Mouse (Mus musculus): ENCODE results near the gene Ncan. TPM values are rescaled to one million over a fixed set of nuclear protein-coding genes. Genes with fewer than 3 reads are reported as not detected.
"Not testable (repeated sequence)": the region's sequence is repeated elsewhere in the genome, so short reads cannot be mapped to it uniquely, and the experiment has no call there.

Ncan gene
- polyA plus RNA-seq, 1 experiment from 2014 or later: 0.16 TPM

GRCm38 (mm10) chr8:70081976-70082375, 38.7 kb downstream of the Ncan start:
- Histone ChIP-seq H3K27ac (ENCODE audit: low read depth, low read length) (no peak overlapping the region), H3K36me3 (ENCODE audit: control insufficient read depth, insufficient read depth, low read length) (no peaks in the 10 kb centered on the region), H3K4me2 (no peak overlapping the region), H3K27me3 (ENCODE audit: control insufficient read depth, insufficient read depth, low read length) (peaks cover 52% of the 10 kb centered on the region), H3K9me3 (replicated peaks; ENCODE audit: control insufficient read depth, low read length) (no peaks in the 10 kb centered on the region), H3K4me3 (ENCODE audit: low read depth, low read length) (no peak overlapping the region), H3K9ac (ENCODE audit: low read depth, low read length) (no peak overlapping the region), H3K4me1 (ENCODE audit: control insufficient read depth, insufficient read depth, low read length) (peaks cover 13% of the 10 kb centered on the region)
- WGBS (ENCODE audit: insufficient replicate concordance): 88% methylated on average over 2 of the region's 2 CpGs
- ATAC-seq (replicated peaks; ENCODE audit: insufficient number of reproducible peaks, low FRiP score, low TSS enrichment): no peak

GRCm38 (mm10) chr8:70073682-70074081, 47.0 kb downstream of the Ncan start:
- no peak for ATAC-seq (replicated peaks; ENCODE audit: insufficient number of reproducible peaks, low FRiP score, low TSS enrichment)
- H3K4me3 ChIP-seq (ENCODE audit: low read depth, low read length): no peak overlapping the region
- no peak overlapping the region for H3K9ac ChIP-seq (ENCODE audit: low read depth, low read length)
- H3K4me2 ChIP-seq: no peak overlapping the region
- H3K27me3 ChIP-seq (ENCODE audit: control insufficient read depth, insufficient read depth, low read length): no peaks in the 10 kb centered on the region
- 53% methylated on average over 1 of the region's 1 CpGs for WGBS (ENCODE audit: insufficient replicate concordance)
- H3K27ac ChIP-seq (ENCODE audit: low read depth, low read length): no peak overlapping the region
- peaks cover 22% of the 10 kb centered on the region; the same call in 1 of the 2 replicates for H3K4me1 ChIP-seq (ENCODE audit: control insufficient read depth, insufficient read depth, low read length)
- peaks cover 12% of the 10 kb centered on the region for H3K36me3 ChIP-seq (ENCODE audit: control insufficient read depth, insufficient read depth, low read length)
- no peaks in the 10 kb centered on the region for H3K9me3 ChIP-seq (replicated peaks; ENCODE audit: control insufficient read depth, low read length)

GRCm38 (mm10) chr8:70073120-70073519, 47.6 kb downstream of the Ncan start:
- WGBS (ENCODE audit: insufficient replicate concordance): 50% methylated on average over 8 of the region's 8 CpGs
- Histone ChIP-seq H3K36me3 (ENCODE audit: control insufficient read depth, insufficient read depth, low read length) (peaks cover 12% of the 10 kb centered on the region), H3K27ac (ENCODE audit: low read depth, low read length) (no peak overlapping the region), H3K27me3 (ENCODE audit: control insufficient read depth, insufficient read depth, low read length) (no peaks in the 10 kb centered on the region), H3K4me2 (peak overlapping the region; percentile 71), H3K9me3 (replicated peaks; ENCODE audit: control insufficient read depth, low read length) (no peaks in the 10 kb centered on the region), H3K4me1 (ENCODE audit: control insufficient read depth, insufficient read depth, low read length) (peaks cover 25% of the 10 kb centered on the region; the same call in 1 of the 2 replicates), H3K9ac (ENCODE audit: low read depth, low read length) (peak overlapping the region; percentile 54; the same call in 1 of the 2 replicates), H3K4me3 (ENCODE audit: low read depth, low read length) (peak overlapping the region; percentile 37)
- no peak for ATAC-seq (replicated peaks; ENCODE audit: insufficient number of reproducible peaks, low FRiP score, low TSS enrichment)

GRCm38 (mm10) chr8:70072441-70073069, 48.1 kb downstream of the Ncan start, which contains the start of gene Tm6sf2:
Tm6sf2 (plus strand) TSS chr8:70072924.
- Histone ChIP-seq H3K4me1 (ENCODE audit: control insufficient read depth, insufficient read depth, low read length) (peaks cover 25% of the 10 kb centered on the region; the same call in 1 of the 2 replicates), H3K27me3 (ENCODE audit: control insufficient read depth, insufficient read depth, low read length) (no peaks in the 10 kb centered on the region), H3K4me2 (peak within 1 kb of the TSS; percentile 71), H3K36me3 (ENCODE audit: control insufficient read depth, insufficient read depth, low read length) (peaks cover 12% of the 10 kb centered on the region), H3K9ac (ENCODE audit: low read depth, low read length) (peak within 1 kb of the TSS; percentile 54; the same call in 1 of the 2 replicates), H3K27ac (ENCODE audit: low read depth, low read length) (no peak within 1 kb of the TSS), H3K4me3 (ENCODE audit: low read depth, low read length) (peak within 1 kb of the TSS; percentile 37), H3K9me3 (replicated peaks; ENCODE audit: control insufficient read depth, low read length) (no peaks in the 10 kb centered on the region)
- peak; percentile 44 for ATAC-seq (replicated peaks; ENCODE audit: insufficient number of reproducible peaks, low FRiP score, low TSS enrichment)
- 7% methylated on average over 25 of the region's 27 CpGs for WGBS (ENCODE audit: insufficient replicate concordance)

GRCm38 (mm10) chr8:70071836-70072440, 48.7 kb downstream of the Ncan start:
- no peak for ATAC-seq (replicated peaks; ENCODE audit: insufficient number of reproducible peaks, low FRiP score, low TSS enrichment)
- Histone ChIP-seq H3K27ac (ENCODE audit: low read depth, low read length) (no peak overlapping the region), H3K36me3 (ENCODE audit: control insufficient read depth, insufficient read depth, low read length) (peaks cover 15% of the 10 kb centered on the region), H3K4me2 (peak overlapping the region; percentile 71; the same call in 1 of the 2 replicates), H3K4me3 (ENCODE audit: low read depth, low read length) (no peak overlapping the region), H3K27me3 (ENCODE audit: control insufficient read depth, insufficient read depth, low read length) (no peaks in the 10 kb centered on the region), H3K4me1 (ENCODE audit: control insufficient read depth, insufficient read depth, low read length) (peaks cover 25% of the 10 kb centered on the region; the same call in 1 of the 2 replicates), H3K9ac (ENCODE audit: low read depth, low read length) (no peak overlapping the region), H3K9me3 (replicated peaks; ENCODE audit: control insufficient read depth, low read length) (no peaks in the 10 kb centered on the region)
- WGBS (ENCODE audit: insufficient replicate concordance): 87% methylated on average over 2 of the region's 2 CpGs

GRCm38 (mm10) chr8:70057721-70058120, 63.0 kb downstream of the Ncan start:
- peaks cover 47% of the 10 kb centered on the region for H3K36me3 ChIP-seq (ENCODE audit: control insufficient read depth, insufficient read depth, low read length)
- ATAC-seq (replicated peaks; ENCODE audit: insufficient number of reproducible peaks, low FRiP score, low TSS enrichment): no peak

GRCm38 (mm10) chr8:70050434-70050833, 70.2 kb downstream of the Ncan start:
- not testable (repeated sequence) for H3K9ac ChIP-seq (ENCODE audit: low read depth, low read length); ATAC-seq (replicated peaks; ENCODE audit: insufficient number of reproducible peaks, low FRiP score, low TSS enrichment); H3K9me3 ChIP-seq (replicated peaks; ENCODE audit: control insufficient read depth, low read length); H3K4me3 ChIP-seq (ENCODE audit: low read depth, low read length); H3K27me3 ChIP-seq (ENCODE audit: control insufficient read depth, insufficient read depth, low read length); H3K27ac ChIP-seq (ENCODE audit: low read depth, low read length); H3K4me1 ChIP-seq (ENCODE audit: control insufficient read depth, insufficient read depth, low read length); H3K4me2 ChIP-seq
- H3K36me3 ChIP-seq (ENCODE audit: control insufficient read depth, insufficient read depth, low read length): peaks cover 31% of the 10 kb centered on the region
- WGBS (ENCODE audit: insufficient replicate concordance): 89% methylated on average over 5 of the region's 5 CpGs

More at GRCm38 (mm10) chr8:70057721-70058120, 63.0 kb downstream of the Ncan start:
- Histone ChIP-seq H3K27ac (ENCODE audit: low read depth, low read length) (no peak overlapping the region), H3K4me3 (ENCODE audit: low read depth, low read length) (no peak overlapping the region), H3K4me2 (no peak overlapping the region), H3K4me1 (ENCODE audit: control insufficient read depth, insufficient read depth, low read length) (no peaks in the 10 kb centered on the region), H3K27me3 (ENCODE audit: control insufficient read depth, insufficient read depth, low read length) (no peaks in the 10 kb centered on the region), H3K9me3 (replicated peaks; ENCODE audit: control insufficient read depth, low read length) (no peaks in the 10 kb centered on the region), H3K9ac (ENCODE audit: low read depth, low read length) (no peak overlapping the region)
- WGBS (ENCODE audit: insufficient replicate concordance): 87% methylated on average over 1 of the region's 1 CpGs

- Histone ChIP-seq H3K9ac (ENCODE audit: low read depth, low read length) (no peak overlapping the region), H3K27me3 (ENCODE audit: control insufficient read depth, insufficient read depth, low read length) (no peaks in the 10 kb centered on the region), H3K4me1 (ENCODE audit: control insufficient read depth, insufficient read depth, low read length) (no peaks in the 10 kb centered on the region), H3K9me3 (replicated peaks; ENCODE audit: control insufficient read depth, low read length) (no peaks in the 10 kb centered on the region), H3K36me3 (ENCODE audit: control insufficient read depth, insufficient read depth, low read length) (peaks cover 27% of the 10 kb centered on the region), H3K27ac (ENCODE audit: low read depth, low read length) (no peak overlapping the region), H3K4me3 (ENCODE audit: low read depth, low read length) (no peak overlapping the region), H3K4me2 (no peak overlapping the region)
- no peak for ATAC-seq (replicated peaks; ENCODE audit: insufficient number of reproducible peaks, low FRiP score, low TSS enrichment)
Measured at GRCm38 (mm10) chr8:70049662-70050061, 71.0 kb downstream of the Ncan start.
